Mouse (Mus musculus) embryonic facial prominence, embryonic 14.5 days (tissue): ENCODE data around the gene Itga4. TPM values are rescaled to one million over a fixed set of nuclear protein-coding genes. Genes with fewer than 3 reads are reported as not detected.

Source experiments
- ATAC-seq: fragments of 200-750 bp; cut with Nextera tagmentation; 2 replicates; pipeline ENCODE4 v1.8.0; 2017; ENCODE audit warnings: low read depth, moderate number of reproducible peaks, moderate TSS enrichment
- DNase-seq: peaks from one replicate; pipeline ENCODE4 v3.0.0-alpha.2; 2015; ENCODE audit warnings: low spot score
- H3K27ac ChIP-seq: fragments of 300-500 bp; sonication (generic); replicated peaks from 2 replicates; pipeline ENCODE4 v1.5.1; 2014; ENCODE audit warnings: low read depth, mild to moderate bottlenecking, low read length, moderate library complexity
- H3K27me3 ChIP-seq: fragments of 300-500 bp; sonication (generic); replicated peaks from 2 replicates; pipeline ENCODE4 v1.6.1; 2014; ENCODE audit warnings: low read length; ENCODE audit not compliant: control insufficient read depth, insufficient read depth
- H3K36me3 ChIP-seq: fragments of 300-500 bp; sonication (generic); 2 replicates; pipeline ENCODE4 v1.6.1; 2014; ENCODE audit warnings: low read length, mixed read lengths; ENCODE audit not compliant: control insufficient read depth, insufficient read depth
- H3K4me1 ChIP-seq: fragments of 300-500 bp; sonication (generic); 2 replicates; pipeline ENCODE4 v1.6.1; 2014; ENCODE audit warnings: antibody characterized with exemption, low read length; ENCODE audit not compliant: control insufficient read depth, insufficient read depth
- H3K4me2 ChIP-seq: fragments of 300-500 bp; sonication (generic); 2 replicates; pipeline ENCODE4 v1.6.1; 2014; ENCODE audit warnings: low read depth, mild to moderate bottlenecking, low read length, moderate library complexity, mixed read lengths
- H3K4me3 ChIP-seq: fragments of 300-500 bp; sonication (generic); 2 replicates; pipeline ENCODE4 v1.5.1; 2014; ENCODE audit warnings: low read depth, mild to moderate bottlenecking, low read length
- H3K9ac ChIP-seq: fragments of 300-500 bp; sonication (generic); 2 replicates; pipeline ENCODE4 v1.6.1; 2014; ENCODE audit warnings: low read depth, mild to moderate bottlenecking, low read length, moderate library complexity, mixed read lengths
- H3K9me3 ChIP-seq: fragments of 300-500 bp; sonication (generic); 2 replicates; pipeline ENCODE4 v1.6.1; 2016; ENCODE audit warnings: low read length; ENCODE audit not compliant: control insufficient read depth
- WGBS: fragments of 180-500 bp; shearing (Covaris S2); extraction: QIAGEN DNeasy Blood & Tissue Kit; methylation state at CpG from one replicate; pipeline ENCODE4 v1.1.7; 2014; 5-methylcytosine and 5-hydroxymethylcytosine counted together
- polyA plus RNA-seq: library from polyadenylated mRNA; unstranded; fragments of >200 nt; fragmentation: Nextera tagmentation; extraction: Ambion mirVana; gene quantifications from 2 replicates; pipeline ENCODE4 v1.2.1, GENCODE M21; 2014

Itga4 gene
- polyA plus RNA-seq, 1 experiment from 2014 or later = 14.1 TPM

DNA sequence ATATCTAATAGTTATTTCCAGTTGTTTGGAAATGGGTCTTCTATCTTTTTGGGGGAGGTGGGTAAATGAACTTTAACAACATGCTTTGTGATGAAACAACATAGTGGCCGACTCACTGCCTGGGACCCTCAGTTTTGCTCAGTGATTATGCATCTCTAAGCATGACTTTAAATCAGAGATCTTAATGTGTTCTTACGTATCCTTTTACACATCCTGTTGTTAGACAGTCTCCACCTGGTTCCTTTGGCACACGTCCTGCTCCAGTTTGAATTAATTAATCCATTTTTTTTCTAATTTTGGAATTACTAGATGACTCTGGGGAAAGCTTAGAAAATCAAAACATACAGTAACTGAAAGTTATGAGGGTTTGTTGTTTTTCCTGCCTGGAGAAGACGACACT, 57.3 kb downstream of the Itga4 start:
- Histone ChIP-seq H3K4me3 (no peak overlapping the region), H3K4me2 (no peak overlapping the region), H3K9ac (no peak overlapping the region), H3K4me1 (no peaks in the 10 kb centered on the region), H3K27me3 (no peaks in the 10 kb centered on the region), H3K27ac (no peak overlapping the region), H3K9me3 (no peaks in the 10 kb centered on the region), H3K36me3 (no peaks in the 10 kb centered on the region)
- DNase-seq (no peak), ATAC-seq (no peak)
- 52% methylated on average over 4 of the region's 4 CpGs for WGBS

DNA sequence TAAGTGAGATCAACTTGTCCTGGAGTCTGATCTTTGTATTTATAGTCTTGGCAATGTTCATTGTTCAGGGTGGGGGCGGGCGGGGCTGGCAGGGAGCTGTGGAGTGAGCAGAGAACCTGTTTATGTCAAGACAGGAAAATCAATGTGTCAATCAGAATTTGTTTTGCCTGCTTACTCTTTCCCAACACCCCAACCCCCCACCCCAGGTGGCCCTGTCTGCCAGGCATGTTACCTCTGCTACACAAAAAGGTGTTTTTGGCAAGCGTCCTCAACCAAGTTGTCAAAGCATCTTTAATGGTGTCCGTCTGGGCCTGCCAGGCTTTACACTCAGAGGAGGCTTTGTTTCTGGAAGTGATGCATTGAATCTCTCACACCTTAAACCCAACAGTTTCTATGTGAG, 59.9 kb downstream of the Itga4 start:
- Histone ChIP-seq H3K36me3 (peaks cover 3% of the 10 kb centered on the region; the same call in 1 of the 2 replicates), H3K4me2 (no peak overlapping the region), H3K4me3 (no peak overlapping the region), H3K4me1 (no peaks in the 10 kb centered on the region), H3K9me3 (no peaks in the 10 kb centered on the region), H3K27ac (no peak overlapping the region), H3K27me3 (no peaks in the 10 kb centered on the region), H3K9ac (no peak overlapping the region)
- ATAC-seq (peak; percentile 79), DNase-seq (peak; percentile 71)
- 72% methylated on average over 4 of the region's 4 CpGs for WGBS

DNA sequence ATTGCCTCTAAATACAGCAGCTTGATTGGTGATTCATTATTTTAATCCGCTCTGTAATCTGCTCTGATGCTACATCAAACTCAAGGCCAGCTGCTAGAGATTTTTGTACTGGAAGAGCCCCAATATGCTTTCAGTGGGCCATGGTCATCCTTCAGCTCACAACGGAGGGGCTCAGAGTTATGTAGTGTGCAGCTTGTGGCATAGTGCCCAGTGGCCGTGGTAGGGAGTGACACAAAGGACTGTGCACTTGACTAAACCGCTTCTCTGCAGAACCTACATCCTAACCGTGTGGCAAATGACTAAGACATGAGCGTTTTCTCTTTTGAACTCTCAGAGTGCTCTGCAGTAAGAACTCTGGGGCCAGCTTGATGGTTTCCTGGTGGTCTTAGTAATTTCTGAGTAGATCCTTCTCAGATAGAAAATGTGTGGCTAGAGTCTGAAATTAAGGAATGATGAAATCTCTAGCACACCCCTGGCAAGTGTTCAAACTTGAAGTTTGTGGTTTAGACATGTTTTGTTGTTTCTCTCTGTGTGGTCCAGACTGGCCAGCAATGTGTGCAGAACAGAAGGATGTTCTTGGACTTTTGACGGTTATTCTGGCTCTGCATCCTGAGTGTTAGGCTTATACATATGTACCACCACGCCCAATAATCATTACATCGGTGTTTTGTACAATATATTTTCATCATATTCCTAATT, 61.1 kb downstream of the Itga4 start:
- H3K27ac ChIP-seq = no peak overlapping the region

DNA sequence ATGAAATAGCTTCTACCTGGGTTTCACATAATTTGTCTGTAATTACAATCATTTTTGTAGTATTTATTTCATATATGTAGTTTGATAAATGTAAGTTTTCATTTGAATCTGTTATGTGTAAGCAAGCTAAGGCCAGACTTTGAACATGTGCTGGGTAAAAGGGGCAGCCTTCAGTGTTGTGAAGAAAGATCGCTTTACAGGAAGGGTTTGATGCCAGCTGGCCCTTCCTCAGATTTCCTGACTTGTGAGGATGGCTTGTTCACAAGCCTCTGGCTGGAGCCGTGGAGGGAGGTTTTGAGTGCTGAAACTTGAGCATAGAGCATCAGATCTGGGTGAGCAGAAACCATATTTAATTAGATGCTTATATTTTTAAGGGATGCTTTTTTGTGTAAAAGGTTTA, 72.9 kb downstream of the Itga4 start:
- Histone ChIP-seq H3K27ac (no peak overlapping the region), H3K27me3 (no peaks in the 10 kb centered on the region), H3K4me1 (no peaks in the 10 kb centered on the region), H3K36me3 (no peaks in the 10 kb centered on the region), H3K9ac (no peak overlapping the region), H3K9me3 (no peaks in the 10 kb centered on the region), H3K4me3 (no peak overlapping the region), H3K4me2 (no peak overlapping the region)
- WGBS = 27% methylated on average over 2 of the region's 2 CpGs
- peak; percentile 80 for DNase-seq
- ATAC-seq = no peak

More for the DNA sequence above, 61.1 kb downstream of the Itga4 start:
- ATAC-seq (no peak), DNase-seq (peak; percentile 35)
- 75% methylated on average over 9 of the region's 9 CpGs for WGBS
- H3K9me3 ChIP-seq = no peaks in the 10 kb centered on the region
- H3K4me1 ChIP-seq = no peaks in the 10 kb centered on the region
- H3K4me2 ChIP-seq = no peak overlapping the region
- H3K36me3 ChIP-seq = peaks cover 3% of the 10 kb centered on the region; the same call in 1 of the 2 replicates
- H3K9ac ChIP-seq = no peak overlapping the region
- no peak overlapping the region for H3K4me3 ChIP-seq
- H3K27me3 ChIP-seq = no peaks in the 10 kb centered on the region

DNA sequence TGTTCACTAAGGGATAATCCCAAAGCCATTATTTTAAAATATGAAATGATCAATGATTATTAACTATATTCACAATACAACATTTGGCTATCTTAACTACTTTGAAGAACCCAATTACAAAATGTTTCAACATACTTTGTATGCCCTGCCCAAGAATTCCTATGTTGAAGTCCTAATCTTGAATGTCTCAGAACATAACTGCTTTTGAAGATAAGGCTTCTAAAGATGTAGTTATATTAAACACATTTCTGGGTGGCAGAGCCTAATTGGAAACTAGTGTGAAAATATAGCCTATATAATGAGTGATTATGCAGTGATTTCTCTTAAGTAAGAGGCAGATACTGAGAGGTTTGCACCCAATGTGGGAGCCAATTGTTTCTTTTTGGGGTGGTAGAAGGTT, 79.4 kb downstream of the Itga4 start:
- ATAC-seq (no peak), DNase-seq (no peak)
- Histone ChIP-seq H3K27me3 (no peaks in the 10 kb centered on the region), H3K4me2 (no peak overlapping the region), H3K27ac (no peak overlapping the region), H3K36me3 (no peaks in the 10 kb centered on the region), H3K4me3 (no peak overlapping the region), H3K4me1 (no peaks in the 10 kb centered on the region), H3K9me3 (0 out of 2 replicates have a peak, but pooled peaks cover 3% of the 10 kb centered on the region), H3K9ac (no peak overlapping the region)

DNA sequence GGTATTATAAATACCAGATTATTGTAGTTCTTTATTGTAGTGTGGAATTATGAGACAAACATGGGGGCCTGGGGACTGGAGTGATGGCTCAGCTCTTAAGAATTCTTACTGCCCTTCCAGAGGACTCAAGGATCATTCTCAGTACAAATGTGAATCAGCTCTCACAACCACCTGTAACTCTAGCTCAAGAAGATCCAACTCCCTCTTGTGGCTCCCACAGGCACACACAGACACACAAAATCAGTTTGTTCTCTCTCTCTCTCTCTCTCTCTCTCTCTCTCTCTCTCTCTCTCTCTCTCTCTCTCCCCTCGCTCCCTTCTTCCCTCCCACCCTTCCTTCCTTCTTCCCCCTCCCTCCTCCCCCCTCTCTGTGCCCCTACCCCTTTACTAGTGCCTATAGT, 80.9 kb downstream of the Itga4 start:
- Histone ChIP-seq H3K9ac (no peak overlapping the region), H3K4me3 (no peak overlapping the region), H3K4me2 (no peak overlapping the region), H3K9me3 (0 out of 2 replicates have a peak, but pooled peaks cover 3% of the 10 kb centered on the region), H3K27me3 (no peaks in the 10 kb centered on the region), H3K4me1 (no peaks in the 10 kb centered on the region), H3K36me3 (no peaks in the 10 kb centered on the region), H3K27ac (no peak overlapping the region)
- DNase-seq (no peak), ATAC-seq (no peak)
- 92% methylated on average over 1 of the region's 1 CpGs for WGBS

DNA sequence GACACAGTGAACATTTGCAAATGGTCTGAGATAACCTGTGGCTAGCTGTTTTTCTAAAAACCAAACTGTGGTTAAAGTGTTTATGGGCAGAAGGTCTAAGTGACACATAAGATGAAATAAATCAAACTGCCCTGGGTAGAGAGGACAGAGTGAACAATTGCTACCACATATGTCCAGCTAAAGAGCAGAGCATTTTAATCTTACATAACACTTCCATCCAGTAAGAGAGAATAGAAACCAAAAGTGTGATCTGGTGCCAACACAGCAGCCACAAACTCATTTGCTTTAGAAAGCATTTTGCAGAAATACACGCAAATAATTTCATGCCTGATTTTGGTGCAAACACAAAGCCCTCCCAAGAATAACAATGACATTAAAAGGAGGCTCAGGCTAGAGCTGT, 83.8 kb downstream of the Itga4 start:
- H3K4me2 ChIP-seq = no peak overlapping the region
- no peak overlapping the region for H3K4me3 ChIP-seq
- H3K9ac ChIP-seq = no peak overlapping the region
- 57% methylated on average over 1 of the region's 1 CpGs for WGBS
- no peak for ATAC-seq
- H3K27ac ChIP-seq = no peak overlapping the region
- H3K36me3 ChIP-seq = no peaks in the 10 kb centered on the region
- DNase-seq = no peak
- H3K4me1 ChIP-seq = no peaks in the 10 kb centered on the region
- no peaks in the 10 kb centered on the region for H3K27me3 ChIP-seq
- H3K9me3 ChIP-seq = 0 out of 2 replicates have a peak, but pooled peaks cover 3% of the 10 kb centered on the region

DNA sequence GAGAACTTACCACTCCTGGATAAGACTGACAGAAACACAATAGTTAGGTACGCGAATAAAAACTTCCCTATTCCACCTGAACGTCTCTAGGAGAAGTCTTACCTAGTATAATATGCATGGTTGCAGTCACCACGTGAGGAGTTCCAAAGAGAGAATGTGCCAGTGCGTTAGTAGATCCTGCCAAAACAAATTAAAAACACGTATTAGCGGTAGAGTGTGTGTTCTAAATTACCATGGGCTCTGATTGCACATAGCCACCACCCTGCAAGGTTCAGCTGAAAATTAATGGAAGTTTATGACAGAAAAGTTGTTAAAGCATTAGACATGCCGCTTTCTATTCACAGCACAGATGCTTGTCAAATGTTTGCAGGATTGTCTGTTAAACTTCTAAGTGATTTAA, 87.9 kb downstream of the Itga4 start:
- H3K9me3 ChIP-seq = no peaks in the 10 kb centered on the region
- WGBS = 69% methylated on average over 8 of the region's 8 CpGs
- H3K27ac ChIP-seq = no peak overlapping the region

More for the DNA sequence above, 87.9 kb downstream of the Itga4 start:
- Histone ChIP-seq H3K4me1 (no peaks in the 10 kb centered on the region), H3K4me2 (no peak overlapping the region), H3K9ac (no peak overlapping the region), H3K4me3 (no peak overlapping the region), H3K36me3 (no peaks in the 10 kb centered on the region), H3K27me3 (no peaks in the 10 kb centered on the region)
- ATAC-seq (no peak), DNase-seq (no peak)
